Mouse (Mus musculus): ENCODE results near the gene Gm11639.
"Not testable (repeated sequence)": the region's sequence is repeated elsewhere in the genome, so short reads cannot be mapped to it uniquely, and the experiment has no call there.

The Gm11639 gene

DNA sequence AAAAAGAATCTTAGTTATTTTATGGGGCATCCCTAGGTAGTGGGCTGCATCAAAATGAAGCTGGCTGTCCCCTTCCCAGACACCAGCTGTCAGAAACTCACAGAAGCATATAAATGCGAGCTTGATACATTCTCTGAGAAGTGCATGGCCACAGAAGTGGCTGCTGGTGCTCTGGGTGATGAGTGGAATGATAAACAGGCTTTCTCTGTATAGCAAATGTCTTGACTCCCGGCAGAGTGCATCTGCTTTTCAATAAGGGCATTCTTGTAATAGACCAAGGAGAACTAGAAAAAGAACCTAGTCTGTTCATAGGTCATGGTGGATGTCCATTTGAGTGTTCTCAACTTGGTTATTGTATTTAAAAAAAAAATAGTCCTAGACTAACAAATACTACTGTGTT, 345.6 kb downstream of the Gm11639 start:
- Histone ChIP-seq H3K36me3 (ENCODE audit: insufficient read depth, low read length) (no peaks in the 10 kb centered on the region), H3K9me3 (ENCODE audit: low read length) (no peaks in the 10 kb centered on the region), H3K27me3 (ENCODE audit: insufficient read depth, low read length) (no peaks in the 10 kb centered on the region), H3K4me3 (replicated peaks; ENCODE audit: low read length) (no peak overlapping the region), H3K4me1 (replicated peaks; ENCODE audit: low read depth, low read length) (peaks cover 23% of the 10 kb centered on the region)
- TF ChIP-seq CTCF (conservative IDR thresholded peaks at IDR 0.05; ENCODE audit: low read length): no peak
- TF ChIP-seq NANOG (IDR thresholded peaks at IDR 0.05; ENCODE audit: borderline replicate concordance, low read length): no peak
- no peak for TF ChIP-seq POU5F1 (IDR thresholded peaks at IDR 0.05; ENCODE audit: borderline replicate concordance, low read length)

DNA sequence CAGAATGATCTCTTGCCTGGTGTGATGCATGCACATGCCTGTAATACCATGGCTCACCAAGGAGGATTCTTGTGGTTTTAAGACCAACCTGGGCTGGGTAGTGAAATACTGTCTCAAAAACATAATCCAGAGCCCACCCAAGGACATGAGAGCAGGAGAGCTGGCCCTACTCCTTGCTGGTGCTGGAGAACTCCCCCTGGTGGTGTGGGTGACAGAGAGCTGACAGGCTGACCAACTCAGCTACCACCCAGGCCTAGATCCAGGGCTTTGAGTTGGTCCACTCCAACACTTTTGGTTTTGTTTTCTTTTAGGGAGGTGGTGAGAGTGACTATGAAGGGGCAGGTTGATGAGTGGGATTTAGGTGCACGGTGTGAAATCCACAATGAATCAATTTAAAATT, 349.6 kb downstream of the Gm11639 start:
- H3K9me3 ChIP-seq (ENCODE audit: low read length): no peaks in the 10 kb centered on the region
- no peaks in the 10 kb centered on the region for H3K27me3 ChIP-seq (ENCODE audit: insufficient read depth, low read length)
- peaks cover 16% of the 10 kb centered on the region for H3K4me1 ChIP-seq (replicated peaks; ENCODE audit: low read depth, low read length)
- TF ChIP-seq NANOG (IDR thresholded peaks at IDR 0.05; ENCODE audit: borderline replicate concordance, low read length) (no peak), CTCF (conservative IDR thresholded peaks at IDR 0.05; ENCODE audit: low read length) (no peak), POU5F1 (IDR thresholded peaks at IDR 0.05; ENCODE audit: borderline replicate concordance, low read length) (no peak)
- H3K4me3 ChIP-seq (replicated peaks; ENCODE audit: low read length): no peak overlapping the region
- H3K36me3 ChIP-seq (ENCODE audit: insufficient read depth, low read length): no peaks in the 10 kb centered on the region

DNA sequence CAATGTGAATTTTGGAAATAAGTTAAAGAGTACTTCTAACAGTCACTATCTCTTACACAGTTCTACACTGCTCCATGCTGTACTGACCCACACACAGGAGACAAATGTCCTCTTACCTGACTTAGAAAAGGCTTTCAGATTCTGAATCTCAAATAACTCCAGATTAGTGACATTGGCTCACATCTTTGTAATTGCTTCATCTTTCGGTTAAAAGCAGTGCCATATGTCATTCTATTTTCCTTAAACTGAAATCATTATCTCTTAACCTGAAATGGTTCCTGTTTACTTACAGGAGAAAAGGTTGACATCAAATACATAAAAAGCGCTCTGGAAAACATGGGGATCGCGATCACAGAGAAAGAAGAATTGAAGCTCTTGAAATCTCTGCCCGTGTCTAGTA, 377.8 kb downstream of the Gm11639 start, which contains the start of gene Efcab3:
Efcab3 (plus strand) TSS at position 301 of the 400 bp plus-strand sequence.
- TF ChIP-seq POU5F1 (IDR thresholded peaks at IDR 0.05; ENCODE audit: borderline replicate concordance, low read length) (no peak), CTCF (conservative IDR thresholded peaks at IDR 0.05; ENCODE audit: low read length) (no peak), NANOG (IDR thresholded peaks at IDR 0.05; ENCODE audit: borderline replicate concordance, low read length) (no peak)
- Histone ChIP-seq H3K27me3 (ENCODE audit: insufficient read depth, low read length) (no peaks in the 10 kb centered on the region), H3K4me1 (replicated peaks; ENCODE audit: low read depth, low read length) (no peaks in the 10 kb centered on the region)

DNA sequence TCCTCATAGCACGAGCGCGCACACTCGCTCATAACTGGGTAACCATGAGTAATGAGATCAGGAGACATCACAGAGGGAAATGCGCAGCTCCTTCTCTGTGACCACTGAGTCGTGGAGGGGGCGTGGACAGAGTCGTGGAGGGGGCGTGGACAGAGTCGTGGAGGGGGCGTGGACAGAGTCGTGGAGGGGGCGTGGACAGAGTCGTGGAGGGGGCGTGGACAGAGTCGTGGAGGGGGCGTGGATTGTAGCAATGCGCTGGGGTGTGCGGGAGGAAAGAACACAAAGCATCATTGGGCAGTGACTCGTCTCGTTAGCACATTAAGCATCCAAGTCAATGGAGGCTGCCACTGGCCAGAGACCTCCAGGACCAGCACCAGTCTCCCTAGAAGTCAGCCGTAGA, 426.9 kb downstream of the Gm11639 start:
- not testable (repeated sequence) for H3K9me3 ChIP-seq (ENCODE audit: low read length); H3K36me3 ChIP-seq (ENCODE audit: insufficient read depth, low read length)
- H3K4me1 ChIP-seq (replicated peaks; ENCODE audit: low read depth, low read length): peaks cover 14% of the 10 kb centered on the region
- peak overlapping the region; percentile 39 for H3K4me3 ChIP-seq (replicated peaks; ENCODE audit: low read length)
- peaks cover 15% of the 10 kb centered on the region for H3K27me3 ChIP-seq (ENCODE audit: insufficient read depth, low read length)

More for the DNA sequence above, 377.8 kb downstream of the Gm11639 start, which contains the start of gene Efcab3:
- Histone ChIP-seq H3K4me3 (replicated peaks; ENCODE audit: low read length) (no peak within 1 kb of the TSS), H3K36me3 (ENCODE audit: insufficient read depth, low read length) (no peaks in the 10 kb centered on the region), H3K9me3 (ENCODE audit: low read length) (0 out of 2 replicates have a peak, but pooled peaks cover 7% of the 10 kb centered on the region)

DNA sequence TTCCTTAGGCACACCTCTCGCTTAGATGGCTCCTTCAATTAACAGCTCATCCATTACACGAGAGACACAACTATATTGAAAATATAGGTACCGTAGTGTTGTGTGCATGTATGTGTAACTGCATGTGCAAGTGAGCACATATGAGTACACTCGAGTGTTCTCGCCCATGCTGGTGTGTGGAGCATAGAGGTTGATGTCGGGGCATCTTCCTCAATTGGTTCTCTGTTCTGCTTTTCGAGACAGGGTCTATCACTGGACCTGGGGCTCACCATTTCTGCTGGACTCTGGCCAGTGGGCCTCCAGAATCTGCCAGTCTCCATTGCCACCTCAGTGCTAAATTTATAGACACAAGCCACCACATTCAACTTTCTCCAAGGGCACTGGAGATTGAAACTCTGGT, 432.3 kb downstream of the Gm11639 start:
- TF ChIP-seq POU5F1 (IDR thresholded peaks at IDR 0.05; ENCODE audit: borderline replicate concordance, low read length): no peak
- no peak for TF ChIP-seq NANOG (IDR thresholded peaks at IDR 0.05; ENCODE audit: borderline replicate concordance, low read length)
- no peak for TF ChIP-seq CTCF (conservative IDR thresholded peaks at IDR 0.05; ENCODE audit: low read length)
- no peaks in the 10 kb centered on the region for H3K36me3 ChIP-seq (ENCODE audit: insufficient read depth, low read length)

DNA sequence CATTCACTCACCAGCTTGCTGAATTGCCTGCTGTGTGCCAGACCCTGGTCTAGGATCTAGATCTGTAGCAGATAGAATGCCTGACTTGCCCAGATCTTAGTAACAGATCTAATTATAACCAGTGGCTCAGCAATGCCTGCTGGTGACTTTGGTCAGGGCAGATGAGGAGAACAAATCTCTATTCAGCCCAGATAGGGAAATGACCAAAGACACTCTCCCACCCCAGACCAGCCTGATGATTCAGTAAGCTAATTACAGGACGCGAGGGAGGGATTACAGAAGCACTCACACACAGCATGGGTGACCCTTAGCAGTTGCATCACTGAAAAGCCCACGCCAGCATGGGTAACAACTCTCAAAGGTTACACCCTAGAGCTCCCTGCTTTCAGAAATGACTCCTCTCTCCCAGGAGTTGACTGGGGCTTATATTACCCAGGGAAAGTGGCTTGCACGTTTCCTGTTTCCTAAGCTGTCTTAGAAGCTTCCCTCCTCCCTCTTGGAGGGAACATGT, 435.1 kb downstream of the Gm11639 start:
- TF ChIP-seq NANOG (IDR thresholded peaks at IDR 0.05; ENCODE audit: borderline replicate concordance, low read length): no peak
- no peak for TF ChIP-seq CTCF (conservative IDR thresholded peaks at IDR 0.05; ENCODE audit: low read length)
- no peak for TF ChIP-seq POU5F1 (IDR thresholded peaks at IDR 0.05; ENCODE audit: borderline replicate concordance, low read length)
- Histone ChIP-seq H3K4me3 (replicated peaks; ENCODE audit: low read length) (no peak overlapping the region), H3K36me3 (ENCODE audit: insufficient read depth, low read length) (no peaks in the 10 kb centered on the region), H3K27me3 (ENCODE audit: insufficient read depth, low read length) (peaks cover 12% of the 10 kb centered on the region), H3K9me3 (ENCODE audit: low read length) (no peaks in the 10 kb centered on the region), H3K4me1 (replicated peaks; ENCODE audit: low read depth, low read length) (peaks cover 9% of the 10 kb centered on the region; the same call in 1 of the 2 replicates)

More for the DNA sequence above, 432.3 kb downstream of the Gm11639 start:
- Histone ChIP-seq H3K27me3 (ENCODE audit: insufficient read depth, low read length) (peaks cover 17% of the 10 kb centered on the region), H3K4me1 (replicated peaks; ENCODE audit: low read depth, low read length) (peaks cover 11% of the 10 kb centered on the region), H3K4me3 (replicated peaks; ENCODE audit: low read length) (no peak overlapping the region), H3K9me3 (ENCODE audit: low read length) (no peaks in the 10 kb centered on the region)

DNA sequence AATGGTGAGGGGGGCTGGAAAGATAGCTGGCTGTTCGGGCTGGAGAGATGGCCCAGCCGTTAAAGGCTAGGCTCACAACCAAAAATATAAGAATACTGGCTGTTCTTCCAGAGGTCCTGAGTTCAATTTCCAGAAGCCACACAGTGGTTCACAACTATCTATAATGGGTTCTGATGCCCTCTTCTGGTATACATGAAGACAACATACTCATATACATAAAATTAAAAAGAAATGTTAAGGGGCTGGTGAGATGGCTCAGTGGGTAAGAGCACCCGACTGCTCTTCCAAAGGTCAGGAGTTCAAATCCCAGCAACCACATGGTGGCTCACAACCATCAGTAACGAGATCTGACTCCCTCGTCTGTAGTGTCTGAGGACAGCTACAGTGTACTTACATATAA, 436.3 kb downstream of the Gm11639 start:
- H3K4me1 ChIP-seq (replicated peaks; ENCODE audit: low read depth, low read length); H3K36me3 ChIP-seq (ENCODE audit: insufficient read depth, low read length); H3K4me3 ChIP-seq (replicated peaks; ENCODE audit: low read length); H3K9me3 ChIP-seq (ENCODE audit: low read length): not testable (repeated sequence)
- H3K27me3 ChIP-seq (ENCODE audit: insufficient read depth, low read length): peaks cover 10% of the 10 kb centered on the region

DNA sequence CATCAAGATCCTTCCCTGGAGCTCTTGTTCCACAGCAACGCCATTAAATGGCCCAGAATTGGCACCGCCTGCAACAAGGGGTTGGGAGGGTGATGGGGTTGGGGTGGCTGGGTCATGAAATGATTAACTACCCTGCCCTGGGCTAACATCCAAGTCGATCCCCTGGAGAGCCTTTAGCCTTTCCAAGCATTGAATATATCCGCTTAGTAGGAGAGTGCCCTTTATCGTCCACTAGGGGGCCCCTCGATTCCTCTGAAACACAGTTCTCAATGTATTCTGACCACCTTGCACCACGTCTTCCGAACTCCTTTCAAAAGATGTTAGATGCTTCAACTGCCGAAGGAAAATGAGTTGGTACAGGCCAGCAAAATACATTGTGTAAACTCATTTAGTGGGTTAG, 438.5 kb downstream of the Gm11639 start:
- H3K27me3 ChIP-seq (ENCODE audit: insufficient read depth, low read length): no peaks in the 10 kb centered on the region
- no peaks in the 10 kb centered on the region for H3K9me3 ChIP-seq (ENCODE audit: low read length)
- H3K4me1 ChIP-seq (replicated peaks; ENCODE audit: low read depth, low read length): peaks cover 27% of the 10 kb centered on the region
- H3K4me3 ChIP-seq (replicated peaks; ENCODE audit: low read length): no peak overlapping the region
- TF ChIP-seq CTCF (conservative IDR thresholded peaks at IDR 0.05; ENCODE audit: low read length): peak; percentile 94
- no peak for TF ChIP-seq NANOG (IDR thresholded peaks at IDR 0.05; ENCODE audit: borderline replicate concordance, low read length)
- peaks cover 13% of the 10 kb centered on the region for H3K36me3 ChIP-seq (ENCODE audit: insufficient read depth, low read length)

DNA sequence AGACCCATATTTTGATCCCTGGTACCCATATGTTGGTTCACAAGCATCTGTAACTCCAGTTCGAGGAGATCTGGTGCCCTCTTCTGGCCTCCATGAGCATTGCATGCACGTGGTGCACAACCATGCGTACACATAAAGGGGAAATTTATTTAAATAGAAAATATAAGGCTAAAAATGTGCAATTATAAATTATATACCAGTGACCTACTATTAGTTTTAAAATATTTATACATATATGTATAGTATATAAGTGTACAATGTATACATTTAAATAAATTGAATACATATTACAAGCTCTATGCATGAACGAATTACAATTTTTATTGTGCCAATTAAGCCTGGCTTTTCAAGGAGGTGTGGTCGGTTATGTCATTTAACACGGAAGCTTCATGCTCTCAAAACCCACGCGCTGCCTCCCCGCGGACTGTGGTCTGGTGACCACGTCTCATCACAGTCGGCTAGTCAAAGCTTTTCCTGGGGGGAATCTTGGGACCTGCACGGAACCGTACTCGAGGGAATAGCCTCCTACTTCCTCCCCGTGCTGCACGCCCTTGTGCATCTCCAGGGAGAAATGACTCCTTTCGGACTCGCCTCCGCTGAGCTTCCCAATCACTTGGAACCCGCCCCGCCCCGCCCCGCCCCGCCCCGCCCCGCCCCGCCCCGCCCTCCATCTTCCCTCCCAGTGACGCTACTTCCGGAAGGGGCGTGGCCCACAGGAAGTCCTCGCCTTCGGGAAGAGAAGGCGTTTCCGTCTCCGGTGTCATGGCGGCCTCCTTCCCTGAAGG, 440.4 kb downstream of the Gm11639 start, which contains the start of gene Mettl2:
Mettl2 (plus strand) TSS at position 691 of the 785 bp plus-strand sequence.
- Histone ChIP-seq H3K4me1 (replicated peaks; ENCODE audit: low read depth, low read length) (peaks cover 26% of the 10 kb centered on the region), H3K36me3 (ENCODE audit: insufficient read depth, low read length) (peaks cover 33% of the 10 kb centered on the region), H3K4me3 (replicated peaks; ENCODE audit: low read length) (peak within 1 kb of the TSS; percentile 100), H3K9me3 (ENCODE audit: low read length) (no peaks in the 10 kb centered on the region), H3K27me3 (ENCODE audit: insufficient read depth, low read length) (no peaks in the 10 kb centered on the region)
- TF ChIP-seq CTCF (conservative IDR thresholded peaks at IDR 0.05; ENCODE audit: low read length): peak; percentile 87
- TF ChIP-seq POU5F1 (IDR thresholded peaks at IDR 0.05; ENCODE audit: borderline replicate concordance, low read length): no peak
